ENCODE assay signal across 17 mouse cellular contexts in genomic region chr8:83135086-83135485, GRCm38 (mm10). TPM values are rescaled to one million over a fixed set of nuclear protein-coding genes. Genes with fewer than 3 reads are reported as not detected.
DNase-seq lines count a peak whose midpoint lies in the region; ATAC-seq and TF ChIP-seq lines count a peak whose summit lies in the region.
"Had no signal": no experiment of that assay in that cellular context is flagged by ENCODE, and none has a peak within 500 bp of the region (broad histone marks: within the 10 kb centered on the region; RNA-seq: fewer than 3 reads in every experiment).

No protein-coding gene starts in this region.

- H3K27me3 ChIP-seq in heart, embryonic 14.5 days (ENCODE audit: control insufficient read depth, insufficient read depth, low read length) = no peaks in the 10 kb centered on the region
- H3K27me3 ChIP-seq in lung, postnatal 0 days (replicated peaks; ENCODE audit: insufficient read depth, low read length) = no peaks in the 10 kb centered on the region
- no peaks in the 10 kb centered on the region for H3K27me3 ChIP-seq in midbrain, postnatal 0 days (ENCODE audit: insufficient read depth, low read length)
- H3K27me3 ChIP-seq: limb, embryonic 13.5 days; neural tube, embryonic 13.5 days had no signal

- no peak for TF ChIP-seq CTCF in lung, postnatal 0 days (IDR thresholded peaks at IDR 0.05)
- TF ChIP-seq CTCF in midbrain, postnatal 0 days (IDR thresholded peaks at IDR 0.05) = no peak

- H3K36me3 ChIP-seq in heart, embryonic 14.5 days (ENCODE audit: control insufficient read depth, insufficient read depth, low read length) = no peaks in the 10 kb centered on the region
- H3K36me3 ChIP-seq in lung, postnatal 0 days (ENCODE audit: insufficient read depth, low read length) = no peaks in the 10 kb centered on the region
- no peaks in the 10 kb centered on the region for H3K36me3 ChIP-seq in midbrain, postnatal 0 days (ENCODE audit: insufficient read depth, low read length)
- H3K36me3 ChIP-seq: hindbrain, embryonic 10.5 days; limb, embryonic 13.5 days; neural tube, embryonic 13.5 days had no signal

- no peak for DNase-seq in heart, adult 11 months
- peak; percentile 35 for DNase-seq in lung, postnatal 0 days (ENCODE audit: low spot score)
- DNase-seq in lung, adult 18-20 months = no peak
- DNase-seq in kidney, adult 9 months = peak; percentile 62
- no peak for DNase-seq in midbrain, postnatal 0 days (ENCODE audit: low spot score)
- DNase-seq: cerebellum, adult 18-20 months; heart, adult 18-20 months had no signal

- H3K4me3 ChIP-seq in heart, embryonic 14.5 days (ENCODE audit: control insufficient read depth in 1 of 2, insufficient read depth in 1 of 2, low read depth in 1 of 2, low read length in 2 of 2) = no peak overlapping the region
- H3K4me3 ChIP-seq in lung, postnatal 0 days (ENCODE audit: low read depth, low read length) = no peak overlapping the region
- no peak overlapping the region for H3K4me3 ChIP-seq in midbrain, postnatal 0 days (ENCODE audit: low read depth, low read length)
- H3K4me3 ChIP-seq: erythroblast, embryonic 14.5 days; hindbrain, embryonic 10.5 days; limb, embryonic 13.5 days; neural tube, embryonic 13.5 days had no signal

- ATAC-seq in heart, embryonic 14.5 days (ENCODE audit: insufficient number of reproducible peaks, insufficient read depth, low FRiP score, low read depth) = no peak; the same call in 1 of the 2 replicates
- ATAC-seq in lung, postnatal 0 days = no peak
- no peak for ATAC-seq in midbrain, postnatal 0 days (ENCODE audit: low FRiP score)
- no peak for ATAC-seq in granulocyte monocyte progenitor cell, adult 5-6 weeks (replicated peaks; ENCODE audit: poor library complexity, severe bottlenecking)
- ATAC-seq: midbrain, embryonic 16.5 days had no signal

- no peak overlapping the region for H3K4me2 ChIP-seq in heart, embryonic 14.5 days (ENCODE audit: low read length)
- H3K4me2 ChIP-seq in lung, postnatal 0 days (replicated peaks; ENCODE audit: low read depth, low read length) = no peak overlapping the region
- no peak overlapping the region for H3K4me2 ChIP-seq in midbrain, postnatal 0 days (ENCODE audit: low read depth, low read length, poor library complexity, severe bottlenecking)
- H3K4me2 ChIP-seq: limb, embryonic 13.5 days; neural tube, embryonic 13.5 days had no signal

- peaks cover 5 to 21% of the 10 kb centered on the region in 2 experiments for H3K4me1 ChIP-seq in heart, embryonic 14.5 days (ENCODE audit: control insufficient read depth in 2 of 2, insufficient read depth in 2 of 2, low read length in 2 of 2)
- H3K4me1 ChIP-seq in lung, postnatal 0 days (ENCODE audit: insufficient read depth, low read depth, low read length) = no peaks in the 10 kb centered on the region
- no peaks in the 10 kb centered on the region for H3K4me1 ChIP-seq in midbrain, postnatal 0 days (ENCODE audit: insufficient read depth, low read length)
- H3K4me1 ChIP-seq: hindbrain, embryonic 10.5 days; neural tube, embryonic 13.5 days had no signal

- H3K27ac ChIP-seq in heart, embryonic 14.5 days (replicated peaks in 1 of 2; ENCODE audit: control insufficient read depth in 1 of 2, insufficient read depth in 1 of 2, low read depth in 2 of 2, low read length in 2 of 2) = peak overlapping the region; percentile 28 to 41; a peak in 1 of 4 replicates
- H3K27ac ChIP-seq in lung, postnatal 0 days (ENCODE audit: low read length) = no peak overlapping the region
- H3K27ac ChIP-seq in midbrain, postnatal 0 days (ENCODE audit: low read depth, low read length) = no peak overlapping the region
- H3K27ac ChIP-seq: hindbrain, embryonic 10.5 days; kidney, postnatal 0 days; limb, embryonic 13.5 days; macrophage; neural tube, embryonic 13.5 days had no signal

- TF ChIP-seq EP300 in lung, postnatal 0 days (IDR thresholded peaks at IDR 0.05) = no peak

- no peak overlapping the region for H3K9ac ChIP-seq in heart, embryonic 14.5 days (ENCODE audit: low read length)
- H3K9ac ChIP-seq in lung, postnatal 0 days (replicated peaks; ENCODE audit: low read depth) = no peak overlapping the region
- H3K9ac ChIP-seq in midbrain, postnatal 0 days (replicated peaks; ENCODE audit: low read length, poor library complexity, severe bottlenecking) = no peak overlapping the region
- H3K9ac ChIP-seq: limb, embryonic 13.5 days; neural tube, embryonic 13.5 days had no signal

- 42% methylated on average over 2 of the region's 2 CpGs for WGBS in heart, embryonic 14.5 days
- WGBS in lung, postnatal 0 days = 27% methylated on average over 2 of the region's 2 CpGs
- 55% methylated on average over 2 of the region's 2 CpGs for WGBS in midbrain, postnatal 0 days

- H3K9me3 ChIP-seq in heart, embryonic 14.5 days (ENCODE audit: control insufficient read depth, low read length) = no peaks in the 10 kb centered on the region
- H3K9me3 ChIP-seq in lung, postnatal 0 days (ENCODE audit: low read length) = no peaks in the 10 kb centered on the region
- H3K9me3 ChIP-seq in midbrain, postnatal 0 days (ENCODE audit: low read length) = no peaks in the 10 kb centered on the region
- H3K9me3 ChIP-seq: hindbrain, embryonic 10.5 days; limb, embryonic 13.5 days; neural tube, embryonic 13.5 days had no signal

RNA-seq across cellular contexts. Expression of gene Tbc1d9, which starts 30.1 kb away (rescaled TPM):
- 0.85 and 1.1 TPM in 2 replicates for polyA plus RNA-seq in heart, embryonic 14.5 days (2014; fragmentation: Nextera tagmentation; extraction: Ambion mirVana)
- polyA plus RNA-seq in lung, postnatal 0 days (2015; fragmentation: Nextera tagmentation; extraction: Ambion mirVana) = 1.8 TPM in 2 replicates
- 128 and 135 TPM in 2 replicates for total RNA-seq in midbrain, postnatal 0 days (2014; rRNA removed)
- 16.7 and 18.6 TPM in 2 replicates for polyA plus RNA-seq in midbrain, postnatal 0 days (2015; fragmentation: Nextera tagmentation; extraction: Ambion mirVana)
- total RNA-seq in granulocyte monocyte progenitor cell, adult 5-6 weeks (2014; fragmentation: Nextera tagmentation) = 0.30 TPM in 1 of 2 replicates, not detected in the other
- total RNA-seq in granulocyte monocyte progenitor cell, adult 5-6 weeks (2017) = 0.60 and 1.8 TPM in 2 replicates
- total RNA-seq: MEL had no signal
- polyA plus RNA-seq: erythroblast, embryonic 14.5 days had no signal

RNA-seq across cellular contexts. Expression of gene Gm10645, which starts 30.9 kb away (rescaled TPM):
- polyA plus RNA-seq in heart, embryonic 14.5 days (2014; fragmentation: Nextera tagmentation; extraction: Ambion mirVana) = 0.85 and 1.2 TPM in 2 replicates
- 1.0 and 1.4 TPM in 2 replicates for polyA plus RNA-seq in lung, postnatal 0 days (2015; fragmentation: Nextera tagmentation; extraction: Ambion mirVana)
- 2.1 and 3.3 TPM in 2 replicates for total RNA-seq in midbrain, postnatal 0 days (2014; rRNA removed)
- 7.4 and 11.1 TPM in 2 replicates for polyA plus RNA-seq in midbrain, postnatal 0 days (2015; fragmentation: Nextera tagmentation; extraction: Ambion mirVana)
- total RNA-seq in granulocyte monocyte progenitor cell, adult 5-6 weeks (2014; fragmentation: Nextera tagmentation) = not detected in 2 replicates
- not detected in 2 replicates for total RNA-seq in granulocyte monocyte progenitor cell, adult 5-6 weeks (2017)
- total RNA-seq: heart, adult 18-20 months; MEL had no signal
- polyA plus RNA-seq: erythroblast, embryonic 14.5 days had no signal

Comparison
In these comparisons a context has a peak if more than half of its experiments do, and no peak if none do; other contexts are left out.
1. DNase-seq: peak in lung, postnatal 0 days (single experiment) and kidney, adult 9 months (single experiment); none in heart, adult 11 months (single experiment), lung, adult 18-20 months (0 of 2) and midbrain, postnatal 0 days (single experiment).
2. H3K27ac ChIP-seq: peak in heart, embryonic 14.5 days (2 of 2); none in lung, postnatal 0 days (single experiment) and midbrain, postnatal 0 days (single experiment).